Comparison of ENCODE assay signal across 8 mouse cellular contexts in the genomic region with DNA sequence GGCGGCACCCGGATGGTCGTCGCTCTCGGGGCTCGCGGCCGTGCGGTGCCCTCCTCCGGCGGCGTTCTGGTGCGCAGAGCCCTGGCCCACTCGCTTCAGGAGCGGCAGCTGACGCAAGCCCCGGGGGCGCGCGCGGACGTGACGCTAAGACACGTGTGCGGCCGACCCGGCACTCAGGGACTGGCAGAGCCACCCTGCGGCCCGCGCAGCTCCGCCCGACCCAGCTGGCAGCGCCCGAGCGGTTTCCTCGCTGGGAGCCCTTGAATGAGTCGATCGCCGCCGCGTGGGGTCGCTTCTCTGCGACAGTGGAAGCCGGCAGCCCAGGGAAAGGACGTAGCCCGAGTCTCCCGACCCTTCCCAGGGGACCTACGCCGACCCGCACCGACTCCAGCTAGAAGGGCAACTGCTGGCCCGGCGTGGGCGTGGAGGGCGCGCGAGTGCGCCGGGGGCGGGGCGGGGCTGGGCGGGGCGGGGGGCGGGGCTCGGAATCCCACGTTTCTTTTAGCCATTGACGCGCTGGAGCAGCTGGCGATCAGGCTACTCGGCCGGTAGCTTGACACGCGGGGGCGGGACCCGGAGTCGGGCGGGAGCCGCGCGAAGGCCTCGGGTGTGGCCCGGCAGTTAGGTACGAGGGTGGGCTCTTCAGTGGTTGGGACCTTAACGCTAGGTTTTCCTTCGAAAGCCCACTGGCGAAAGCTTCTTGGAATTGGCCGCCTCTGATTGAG. TPM values are rescaled to one million over a fixed set of nuclear protein-coding genes. Genes with fewer than 3 reads are reported as not detected.
DNase-seq lines count a peak whose midpoint lies in the region; ATAC-seq and TF ChIP-seq lines count a peak whose summit lies in the region.

A gene (minus strand): TSS at position 404 of the 725 bp plus-strand sequence.

- peak within 1 kb of the TSS; percentile 91 for H3K27ac ChIP-seq in heart, embryonic 10.5 days
- peak within 1 kb of the TSS; percentile 87 for H3K27ac ChIP-seq in kidney, embryonic 15.5 days
- peak within 1 kb of the TSS; percentile 90 for H3K27ac ChIP-seq in limb, embryonic 15.5 days
- H3K27ac ChIP-seq in midbrain, postnatal 0 days (ENCODE audit: low read depth, low read length) = peak within 1 kb of the TSS; percentile 87

- H3K79me3 ChIP-seq in C2C12 (ENCODE audit: low read depth) = peaks cover 42% of the 10 kb centered on the region

- H3K36me3 ChIP-seq in C2C12 (ENCODE audit: control insufficient read depth, insufficient read depth) = peaks cover 10% of the 10 kb centered on the region
- H3K36me3 ChIP-seq in heart, embryonic 10.5 days = no peaks in the 10 kb centered on the region
- H3K36me3 ChIP-seq in kidney, embryonic 15.5 days = no peaks in the 10 kb centered on the region
- H3K36me3 ChIP-seq in limb, embryonic 15.5 days = no peaks in the 10 kb centered on the region
- no peaks in the 10 kb centered on the region for H3K36me3 ChIP-seq in midbrain, postnatal 0 days (ENCODE audit: insufficient read depth, low read length)

- peak within 1 kb of the TSS; percentile 69 for H3K4me3 ChIP-seq in C2C12 (ENCODE audit: insufficient read depth, poor library complexity, severe bottlenecking)
- peak within 1 kb of the TSS; percentile 90 for H3K4me3 ChIP-seq in heart, embryonic 10.5 days
- peak within 1 kb of the TSS; percentile 86 for H3K4me3 ChIP-seq in kidney, embryonic 15.5 days (replicated peaks)
- peak within 1 kb of the TSS; percentile 87 for H3K4me3 ChIP-seq in limb, embryonic 15.5 days
- H3K4me3 ChIP-seq in midbrain, postnatal 0 days (ENCODE audit: low read depth, low read length) = peak within 1 kb of the TSS; percentile 96

- TF ChIP-seq CTCF in C2C12 (IDR thresholded peaks at IDR 0.05; ENCODE audit: control insufficient read depth, insufficient read depth, insufficient read length) = peak; percentile 0
- TF ChIP-seq CTCF in brain, embryonic 14.5 days (IDR thresholded peaks at IDR 0.05; ENCODE audit: borderline replicate concordance, extremely low read depth, insufficient read depth, insufficient read length) = no peak; the same call in 1 of the 2 replicates
- TF ChIP-seq CTCF in midbrain, postnatal 0 days (IDR thresholded peaks at IDR 0.05) = peak; percentile 65

- peak; percentile 80 for ATAC-seq in erythroblast, adult 5-6 weeks (replicated peaks; ENCODE audit: low FRiP score, poor library complexity, severe bottlenecking)
- peak; percentile 94 for ATAC-seq in kidney, embryonic 15.5 days (replicated peaks; ENCODE audit: low FRiP score)
- ATAC-seq in limb, embryonic 15.5 days (ENCODE audit: insufficient number of reproducible peaks, low FRiP score, low TSS enrichment, low read depth) = peak; percentile 93
- peak; percentile 97 for ATAC-seq in midbrain, postnatal 0 days (ENCODE audit: low FRiP score)

- no peaks in the 10 kb centered on the region for H3K27me3 ChIP-seq in C2C12 (ENCODE audit: control insufficient read depth, insufficient read depth, insufficient read length)
- H3K27me3 ChIP-seq in heart, embryonic 10.5 days (ENCODE audit: insufficient read depth, poor library complexity, severe bottlenecking) = 0 out of 2 replicates have a peak, but pooled peaks cover 5% of the 10 kb centered on the region
- H3K27me3 ChIP-seq in kidney, embryonic 15.5 days = peaks cover 12% of the 10 kb centered on the region
- no peaks in the 10 kb centered on the region for H3K27me3 ChIP-seq in limb, embryonic 15.5 days
- H3K27me3 ChIP-seq in midbrain, postnatal 0 days (ENCODE audit: insufficient read depth, low read length) = no peaks in the 10 kb centered on the region

- H3K4me1 ChIP-seq in heart, embryonic 10.5 days = peaks cover 9% of the 10 kb centered on the region; the same call in 1 of the 2 replicates
- peaks cover 25% of the 10 kb centered on the region for H3K4me1 ChIP-seq in kidney, embryonic 15.5 days
- H3K4me1 ChIP-seq in limb, embryonic 15.5 days = peaks cover 17% of the 10 kb centered on the region
- H3K4me1 ChIP-seq in midbrain, postnatal 0 days (ENCODE audit: insufficient read depth, low read length) = peaks cover 7% of the 10 kb centered on the region; the same call in 1 of the 2 replicates

- WGBS in heart, embryonic 10.5 days = under 1% methylated on average over 87 of the region's 87 CpGs
- 1% methylated on average over 87 of the region's 87 CpGs for WGBS in kidney, embryonic 15.5 days
- under 1% methylated on average over 86 of the region's 87 CpGs for WGBS in limb, embryonic 15.5 days
- under 1% methylated on average over 67 of the region's 87 CpGs for WGBS in midbrain, postnatal 0 days

- peak within 1 kb of the TSS; percentile 92 for H3ac ChIP-seq in C2C12 (ENCODE audit: control insufficient read depth, insufficient read length, low read depth)

- no peaks in the 10 kb centered on the region for H3K9me3 ChIP-seq in heart, embryonic 10.5 days
- H3K9me3 ChIP-seq in kidney, embryonic 15.5 days (replicated peaks) = no peaks in the 10 kb centered on the region
- H3K9me3 ChIP-seq in limb, embryonic 15.5 days = no peaks in the 10 kb centered on the region
- no peaks in the 10 kb centered on the region for H3K9me3 ChIP-seq in midbrain, postnatal 0 days (ENCODE audit: low read length)

- DNase-seq in brain, embryonic 14.5 days (ENCODE audit: low read depth) = peak; percentile 97
- DNase-seq in heart, embryonic 10.5 days (ENCODE audit: low spot score) = peak; percentile 94
- peak; percentile 96 for DNase-seq in midbrain, postnatal 0 days (ENCODE audit: low spot score)
- DNase-seq in spleen, postnatal 10 days (ENCODE audit: low spot score in 2 of 2) = peak; percentile 81 to 87

- peak within 1 kb of the TSS; percentile 84 for H3K9ac ChIP-seq in kidney, embryonic 15.5 days
- H3K9ac ChIP-seq in limb, embryonic 15.5 days = peak within 1 kb of the TSS; percentile 86
- peak within 1 kb of the TSS; percentile 90 for H3K9ac ChIP-seq in midbrain, postnatal 0 days (replicated peaks; ENCODE audit: low read length, poor library complexity, severe bottlenecking)

- TF ChIP-seq POLR2A in brain, embryonic 14.5 days (IDR thresholded peaks at IDR 0.05; ENCODE audit: borderline replicate concordance, extremely low read depth, insufficient read depth, insufficient read length, poor library complexity, severe bottlenecking) = peak; percentile 76

- H3K79me2 ChIP-seq in C2C12 (ENCODE audit: control insufficient read depth, insufficient read depth) = peaks cover 47% of the 10 kb centered on the region

- peak within 1 kb of the TSS; percentile 89 for H3K4me2 ChIP-seq in kidney, embryonic 15.5 days
- H3K4me2 ChIP-seq in limb, embryonic 15.5 days = peak within 1 kb of the TSS; percentile 93
- H3K4me2 ChIP-seq in midbrain, postnatal 0 days (ENCODE audit: low read depth, low read length, poor library complexity, severe bottlenecking) = peak within 1 kb of the TSS; percentile 84

TF ChIP-seq in C2C12, 6 proteins besides CTCF, POLR2A, EP300 and RAD21:
- TF ChIP-seq CEBPB (IDR thresholded peaks at IDR 0.05; ENCODE audit: low read depth) = peak; percentile 9
- peak; percentile 34 for TF ChIP-seq MYOD1 (IDR thresholded peaks at IDR 0.05; ENCODE audit: control insufficient read depth, insufficient read length, low read depth)
- no peak for TF ChIP-seq USF1 (IDR thresholded peaks at IDR 0.05; ENCODE audit: low read depth)
- peak; percentile 75 for TF ChIP-seq MAX (IDR thresholded peaks at IDR 0.05)

RNA-seq across cellular contexts. Expression of the gene that starts here (rescaled TPM):
- polyA plus RNA-seq in C2C12 (2012; fragmentation: generic; extraction: Trizol) = 18.4 TPM
- 11.1 and 16.2 TPM in 2 replicates for polyA plus RNA-seq in brain, embryonic 14.5 days (2012; rRNA removed)
- 0.84 and 5.0 TPM in 2 replicates for total RNA-seq in erythroblast, adult 5-6 weeks (2015; ENCODE audit: low replicate concordance)
- 1.5 and 2.1 TPM in 2 replicates for total RNA-seq in erythroblast, adult 5-6 weeks (2017; ENCODE audit: low replicate concordance)
- 4.8 and 6.6 TPM in 2 replicates for polyA plus RNA-seq in heart, embryonic 10.5 days (2016; fragmentation: Nextera tagmentation; extraction: Ambion mirVana)
- 3.9 and 4.8 TPM in 2 replicates for polyA plus RNA-seq in kidney, embryonic 15.5 days (2015; fragmentation: Nextera tagmentation; extraction: Ambion mirVana)
- polyA plus RNA-seq in limb, embryonic 15.5 days (2015; fragmentation: Nextera tagmentation; extraction: Ambion mirVana) = 3.7 and 5.6 TPM in 2 replicates
- total RNA-seq in midbrain, postnatal 0 days (2014; rRNA removed) = 24.8 and 25.7 TPM in 2 replicates
- polyA plus RNA-seq in midbrain, postnatal 0 days (2015; fragmentation: Nextera tagmentation; extraction: Ambion mirVana) = 11.4 and 13.1 TPM in 2 replicates

Comparison
In these comparisons a context has a peak if more than half of its experiments do, and no peak if none do; other contexts are left out.
1. Peak in every context shown above with its lines: DNase-seq, ATAC-seq, H3K4me3 ChIP-seq and H3K27ac ChIP-seq.